Mouse (Mus musculus) liver, adult 2 months (tissue): ENCODE data around the gene Nat9.

Source experiments
- CTCF ChIP-seq: fragments of 200-500 bp; IDR thresholded peaks from 2 replicates; pipeline ENCODE4 v1.5.1; 2011; ENCODE audit warnings: low read depth, low read length, control low read depth
- POLR2A ChIP-seq: fragments of 200-500 bp; IDR thresholded peaks from 2 replicates; pipeline ENCODE4 v1.6.1; 2011; ENCODE audit warnings: low read length, control low read depth; ENCODE audit not compliant: insufficient read depth; ENCODE audit errors: extremely low read depth

GRCm38 (mm10) chr11:115222077-115222476 is 34.4 kb upstream of the Nat9 start:
- TF ChIP-seq CTCF (no peak), POLR2A (no peak)
